Mouse (Mus musculus): ENCODE measurements around the gene Ankzf1. TPM values are rescaled to one million over a fixed set of nuclear protein-coding genes. Genes with fewer than 3 reads are reported as not detected.

The Ankzf1 gene
- polyA plus RNA-seq, 1 experiment from 2014 or later = 32.7 TPM

GRCm38 (mm10) chr1:75211141-75211708 is 19.3 kb downstream of the Ankzf1 start:
- H3K4me2 ChIP-seq (ENCODE audit: low read length) = peak overlapping the region; percentile 73
- H3K27ac ChIP-seq (ENCODE audit: low read length) = no peak overlapping the region
- ATAC-seq = peak; percentile 16
- H3K9ac ChIP-seq (replicated peaks; ENCODE audit: low read depth, low read length) = peak overlapping the region; percentile 92
- H3K4me1 ChIP-seq (replicated peaks; ENCODE audit: control insufficient read depth, insufficient read depth, low read length) = peaks cover 31% of the 10 kb centered on the region
- no peaks in the 10 kb centered on the region for H3K9me3 ChIP-seq (ENCODE audit: control insufficient read depth, low read length)
- H3K27me3 ChIP-seq (replicated peaks; ENCODE audit: control insufficient read depth, insufficient read depth, low read length) = 0 out of 2 replicates have a peak, but pooled peaks cover 4% of the 10 kb centered on the region
- WGBS = 13% methylated on average over 17 of the region's 17 CpGs
- H3K36me3 ChIP-seq (ENCODE audit: control insufficient read depth, insufficient read depth) = peaks cover 7% of the 10 kb centered on the region
- peak overlapping the region; percentile 96 for H3K4me3 ChIP-seq (replicated peaks; ENCODE audit: low read length)

- H3K27me3 ChIP-seq (replicated peaks; ENCODE audit: control insufficient read depth, insufficient read depth, low read length) = 0 out of 2 replicates have a peak, but pooled peaks cover 4% of the 10 kb centered on the region
- WGBS = 89% methylated on average over 4 of the region's 4 CpGs
- H3K36me3 ChIP-seq (ENCODE audit: control insufficient read depth, insufficient read depth) = peaks cover 7% of the 10 kb centered on the region
- no peak for ATAC-seq
- peaks cover 31% of the 10 kb centered on the region for H3K4me1 ChIP-seq (replicated peaks; ENCODE audit: control insufficient read depth, insufficient read depth, low read length)
- no peak overlapping the region for H3K4me3 ChIP-seq (replicated peaks; ENCODE audit: low read length)
- no peak overlapping the region for H3K9ac ChIP-seq (replicated peaks; ENCODE audit: low read depth, low read length)
- H3K27ac ChIP-seq (ENCODE audit: low read length) = no peak overlapping the region
- H3K4me2 ChIP-seq (ENCODE audit: low read length) = no peak overlapping the region
- H3K9me3 ChIP-seq (ENCODE audit: control insufficient read depth, low read length) = no peaks in the 10 kb centered on the region
Observed at GRCm38 (mm10) chr1:75212542-75212941, 20.6 kb downstream of the Ankzf1 start.

GRCm38 (mm10) chr1:75213096-75213495 is 21.1 kb downstream of the Ankzf1 start:
- 0 out of 2 replicates have a peak, but pooled peaks cover 4% of the 10 kb centered on the region for H3K27me3 ChIP-seq (replicated peaks; ENCODE audit: control insufficient read depth, insufficient read depth, low read length)
- no peaks in the 10 kb centered on the region for H3K9me3 ChIP-seq (ENCODE audit: control insufficient read depth, low read length)
- peaks cover 34% of the 10 kb centered on the region for H3K4me1 ChIP-seq (replicated peaks; ENCODE audit: control insufficient read depth, insufficient read depth, low read length)
- H3K9ac ChIP-seq (replicated peaks; ENCODE audit: low read depth, low read length) = no peak overlapping the region
- whole genome bisulfite sequencing = 94% methylated on average over 7 of the region's 7 CpGs
- H3K36me3 ChIP-seq (ENCODE audit: control insufficient read depth, insufficient read depth) = peaks cover 7% of the 10 kb centered on the region
- ATAC-seq = no peak
- H3K4me3 ChIP-seq (replicated peaks; ENCODE audit: low read length) = no peak overlapping the region
- H3K27ac ChIP-seq (ENCODE audit: low read length) = no peak overlapping the region
- no peak overlapping the region for H3K4me2 ChIP-seq (ENCODE audit: low read length)

GRCm38 (mm10) chr1:75214442-75214841 is 22.5 kb downstream of the Ankzf1 start:
- H3K4me1 ChIP-seq (replicated peaks; ENCODE audit: control insufficient read depth, insufficient read depth, low read length) = peaks cover 37% of the 10 kb centered on the region
- no peak overlapping the region for H3K4me3 ChIP-seq (replicated peaks; ENCODE audit: low read length)
- peaks cover 11% of the 10 kb centered on the region for H3K27me3 ChIP-seq (replicated peaks; ENCODE audit: control insufficient read depth, insufficient read depth, low read length)
- H3K4me2 ChIP-seq (ENCODE audit: low read length) = no peak overlapping the region
- H3K36me3 ChIP-seq (ENCODE audit: control insufficient read depth, insufficient read depth) = peaks cover 7% of the 10 kb centered on the region
- H3K9me3 ChIP-seq (ENCODE audit: control insufficient read depth, low read length) = no peaks in the 10 kb centered on the region
- H3K27ac ChIP-seq (ENCODE audit: low read length) = no peak overlapping the region
- H3K9ac ChIP-seq (replicated peaks; ENCODE audit: low read depth, low read length) = no peak overlapping the region
- WGBS = 79% methylated on average over 2 of the region's 2 CpGs
- no peak for ATAC-seq

GRCm38 (mm10) chr1:75214886-75215285 is 22.9 kb downstream of the Ankzf1 start:
- Histone ChIP-seq H3K27me3 (replicated peaks; ENCODE audit: control insufficient read depth, insufficient read depth, low read length) (peaks cover 13% of the 10 kb centered on the region), H3K4me3 (replicated peaks; ENCODE audit: low read length) (no peak overlapping the region), H3K9me3 (ENCODE audit: control insufficient read depth, low read length) (no peaks in the 10 kb centered on the region), H3K4me1 (replicated peaks; ENCODE audit: control insufficient read depth, insufficient read depth, low read length) (peaks cover 36% of the 10 kb centered on the region), H3K9ac (replicated peaks; ENCODE audit: low read depth, low read length) (no peak overlapping the region), H3K4me2 (ENCODE audit: low read length) (no peak overlapping the region), H3K36me3 (ENCODE audit: control insufficient read depth, insufficient read depth) (peaks cover 7% of the 10 kb centered on the region), H3K27ac (ENCODE audit: low read length) (no peak overlapping the region)
- no peak for ATAC-seq
- 71% methylated on average over 5 of the region's 5 CpGs for WGBS

GRCm38 (mm10) chr1:75215785-75216184 is 23.8 kb downstream of the Ankzf1 start:
- WGBS = 90% methylated on average over 9 of the region's 9 CpGs
- no peak overlapping the region for H3K4me2 ChIP-seq (ENCODE audit: low read length)
- no peak overlapping the region for H3K4me3 ChIP-seq (replicated peaks; ENCODE audit: low read length)
- no peak overlapping the region for H3K9ac ChIP-seq (replicated peaks; ENCODE audit: low read depth, low read length)
- H3K36me3 ChIP-seq (ENCODE audit: control insufficient read depth, insufficient read depth) = peaks cover 7% of the 10 kb centered on the region
- no peaks in the 10 kb centered on the region for H3K9me3 ChIP-seq (ENCODE audit: control insufficient read depth, low read length)
- peaks cover 31% of the 10 kb centered on the region for H3K4me1 ChIP-seq (replicated peaks; ENCODE audit: control insufficient read depth, insufficient read depth, low read length)
- ATAC-seq = no peak
- peaks cover 21% of the 10 kb centered on the region for H3K27me3 ChIP-seq (replicated peaks; ENCODE audit: control insufficient read depth, insufficient read depth, low read length)
- no peak overlapping the region for H3K27ac ChIP-seq (ENCODE audit: low read length)

GRCm38 (mm10) chr1:75216797-75217585 is 25.0 kb downstream of the Ankzf1 start:
- H3K9me3 ChIP-seq (ENCODE audit: control insufficient read depth, low read length) = no peaks in the 10 kb centered on the region
- 75% methylated on average over 13 of the region's 13 CpGs for WGBS
- H3K9ac ChIP-seq (replicated peaks; ENCODE audit: low read depth, low read length) = no peak overlapping the region
- ATAC-seq = no peak
- no peak overlapping the region for H3K27ac ChIP-seq (ENCODE audit: low read length)
- no peak overlapping the region for H3K4me3 ChIP-seq (replicated peaks; ENCODE audit: low read length)
- no peak overlapping the region for H3K4me2 ChIP-seq (ENCODE audit: low read length)
- H3K36me3 ChIP-seq (ENCODE audit: control insufficient read depth, insufficient read depth) = peaks cover 7% of the 10 kb centered on the region
- H3K27me3 ChIP-seq (replicated peaks; ENCODE audit: control insufficient read depth, insufficient read depth, low read length) = peaks cover 30% of the 10 kb centered on the region
- H3K4me1 ChIP-seq (replicated peaks; ENCODE audit: control insufficient read depth, insufficient read depth, low read length) = peaks cover 22% of the 10 kb centered on the region

- H3K4me2 ChIP-seq (ENCODE audit: low read length) = peak overlapping the region; percentile 94
- H3K4me1 ChIP-seq (replicated peaks; ENCODE audit: control insufficient read depth, insufficient read depth, low read length) = peaks cover 18% of the 10 kb centered on the region
- ATAC-seq = no peak
- peaks cover 7% of the 10 kb centered on the region for H3K36me3 ChIP-seq (ENCODE audit: control insufficient read depth, insufficient read depth)
- peak overlapping the region; percentile 63; the same call in 1 of the 2 replicates for H3K9ac ChIP-seq (replicated peaks; ENCODE audit: low read depth, low read length)
- peaks cover 30% of the 10 kb centered on the region for H3K27me3 ChIP-seq (replicated peaks; ENCODE audit: control insufficient read depth, insufficient read depth, low read length)
- H3K27ac ChIP-seq (ENCODE audit: low read length) = no peak overlapping the region; the same call in 1 of the 2 replicates
- H3K9me3 ChIP-seq (ENCODE audit: control insufficient read depth, low read length) = no peaks in the 10 kb centered on the region
- WGBS = 7% methylated on average over 6 of the region's 6 CpGs
- H3K4me3 ChIP-seq (replicated peaks; ENCODE audit: low read length) = peak overlapping the region; percentile 56
Observed at GRCm38 (mm10) chr1:75217893-75218226, 25.9 kb downstream of the Ankzf1 start.

- WGBS = 2% methylated on average over 38 of the region's 38 CpGs
- Histone ChIP-seq H3K9ac (replicated peaks; ENCODE audit: low read depth, low read length) (peak overlapping the region; percentile 63), H3K9me3 (ENCODE audit: control insufficient read depth, low read length) (no peaks in the 10 kb centered on the region), H3K27me3 (replicated peaks; ENCODE audit: control insufficient read depth, insufficient read depth, low read length) (peaks cover 31% of the 10 kb centered on the region), H3K4me2 (ENCODE audit: low read length) (peak overlapping the region; percentile 94), H3K4me3 (replicated peaks; ENCODE audit: low read length) (peak overlapping the region; percentile 56), H3K36me3 (ENCODE audit: control insufficient read depth, insufficient read depth) (peaks cover 7% of the 10 kb centered on the region; the same call in 1 of the 2 replicates), H3K4me1 (replicated peaks; ENCODE audit: control insufficient read depth, insufficient read depth, low read length) (peaks cover 18% of the 10 kb centered on the region), H3K27ac (ENCODE audit: low read length) (peak overlapping the region; percentile 8; the same call in 1 of the 2 replicates)
- peak; percentile 51 for ATAC-seq
Observed at GRCm38 (mm10) chr1:75218227-75219001, 26.5 kb downstream of the Ankzf1 start.
